Mouse (Mus musculus): ENCODE results near the gene Ppp4r3a. TPM values are rescaled to one million over a fixed set of nuclear protein-coding genes. Genes with fewer than 3 reads are reported as not detected.

Ppp4r3a gene
- polyA plus RNA-seq, 1 experiment from 2014 or later: 31.7 TPM

GRCm38 (mm10) chr12:101023143-101023542 lies 60.4 kb downstream of the Ppp4r3a start:
- peaks cover 7% of the 10 kb centered on the region for H3K36me3 ChIP-seq (ENCODE audit: insufficient read depth, low read length)
- no peak overlapping the region for H3K27ac ChIP-seq (ENCODE audit: low read length)
- no peaks in the 10 kb centered on the region for H3K9me3 ChIP-seq (ENCODE audit: low read length)
- no peak for ATAC-seq (ENCODE audit: low FRiP score, low TSS enrichment)
- H3K4me3 ChIP-seq (ENCODE audit: low read length): no peak overlapping the region
- WGBS: 83% methylated on average over 11 of the region's 11 CpGs
- H3K4me2 ChIP-seq (replicated peaks; ENCODE audit: low read depth, low read length): no peak overlapping the region
- no peak overlapping the region for H3K9ac ChIP-seq (replicated peaks; ENCODE audit: low read length)
- H3K27me3 ChIP-seq (ENCODE audit: insufficient read depth, low read length): peaks cover 4% of the 10 kb centered on the region; the same call in 1 of the 2 replicates
- peaks cover 47% of the 10 kb centered on the region for H3K4me1 ChIP-seq (ENCODE audit: insufficient read depth, low read length)

- Histone ChIP-seq H3K4me1 (ENCODE audit: insufficient read depth, low read length) (peaks cover 55% of the 10 kb centered on the region), H3K9me3 (ENCODE audit: low read length) (no peaks in the 10 kb centered on the region), H3K27ac (ENCODE audit: low read length) (no peak overlapping the region), H3K4me3 (ENCODE audit: low read length) (no peak overlapping the region), H3K27me3 (ENCODE audit: insufficient read depth, low read length) (peaks cover 4% of the 10 kb centered on the region; the same call in 1 of the 2 replicates), H3K9ac (replicated peaks; ENCODE audit: low read length) (no peak overlapping the region), H3K36me3 (ENCODE audit: insufficient read depth, low read length) (peaks cover 7% of the 10 kb centered on the region), H3K4me2 (replicated peaks; ENCODE audit: low read depth, low read length) (no peak overlapping the region)
- WGBS: 93% methylated on average over 8 of the region's 8 CpGs
- ATAC-seq (ENCODE audit: low FRiP score, low TSS enrichment): no peak
These were observed 61.1 kb downstream of the Ppp4r3a start for GRCm38 (mm10) chr12:101022353-101022752.

GRCm38 (mm10) chr12:101021484-101022226 lies 61.8 kb downstream of the Ppp4r3a start:
- Histone ChIP-seq H3K4me2 (replicated peaks; ENCODE audit: low read depth, low read length) (no peak overlapping the region), H3K27me3 (ENCODE audit: insufficient read depth, low read length) (peaks cover 4% of the 10 kb centered on the region; the same call in 1 of the 2 replicates), H3K9me3 (ENCODE audit: low read length) (no peaks in the 10 kb centered on the region), H3K9ac (replicated peaks; ENCODE audit: low read length) (no peak overlapping the region), H3K36me3 (ENCODE audit: insufficient read depth, low read length) (peaks cover 7% of the 10 kb centered on the region), H3K4me3 (ENCODE audit: low read length) (no peak overlapping the region), H3K27ac (ENCODE audit: low read length) (no peak overlapping the region), H3K4me1 (ENCODE audit: insufficient read depth, low read length) (peaks cover 56% of the 10 kb centered on the region)
- ATAC-seq (ENCODE audit: low FRiP score, low TSS enrichment): no peak
- 83% methylated on average over 9 of the region's 9 CpGs for WGBS

- Histone ChIP-seq H3K27ac (ENCODE audit: low read length) (no peak overlapping the region), H3K27me3 (ENCODE audit: insufficient read depth, low read length) (no peaks in the 10 kb centered on the region), H3K36me3 (ENCODE audit: insufficient read depth, low read length) (peaks cover 7% of the 10 kb centered on the region), H3K9ac (replicated peaks; ENCODE audit: low read length) (no peak overlapping the region), H3K9me3 (ENCODE audit: low read length) (no peaks in the 10 kb centered on the region), H3K4me1 (ENCODE audit: insufficient read depth, low read length) (peaks cover 55% of the 10 kb centered on the region), H3K4me3 (ENCODE audit: low read length) (no peak overlapping the region), H3K4me2 (replicated peaks; ENCODE audit: low read depth, low read length) (no peak overlapping the region)
- ATAC-seq (ENCODE audit: low FRiP score, low TSS enrichment): no peak
- 85% methylated on average over 15 of the region's 15 CpGs for WGBS
These were observed 63.1 kb downstream of the Ppp4r3a start for GRCm38 (mm10) chr12:101020210-101021015.

- Histone ChIP-seq H3K9ac (replicated peaks; ENCODE audit: low read length) (no peak overlapping the region), H3K9me3 (ENCODE audit: low read length) (no peaks in the 10 kb centered on the region), H3K4me2 (replicated peaks; ENCODE audit: low read depth, low read length) (no peak overlapping the region), H3K27me3 (ENCODE audit: insufficient read depth, low read length) (no peaks in the 10 kb centered on the region), H3K27ac (ENCODE audit: low read length) (no peak overlapping the region), H3K4me1 (ENCODE audit: insufficient read depth, low read length) (peaks cover 55% of the 10 kb centered on the region), H3K4me3 (ENCODE audit: low read length) (no peak overlapping the region), H3K36me3 (ENCODE audit: insufficient read depth, low read length) (peaks cover 7% of the 10 kb centered on the region)
- 90% methylated on average over 7 of the region's 7 CpGs for WGBS
- ATAC-seq (ENCODE audit: low FRiP score, low TSS enrichment): no peak
These were observed 64.1 kb downstream of the Ppp4r3a start for GRCm38 (mm10) chr12:101019443-101019842.

GRCm38 (mm10) chr12:101019031-101019430 lies 64.5 kb downstream of the Ppp4r3a start:
- no peak for ATAC-seq (ENCODE audit: low FRiP score, low TSS enrichment)
- H3K4me1 ChIP-seq (ENCODE audit: insufficient read depth, low read length): peaks cover 56% of the 10 kb centered on the region
- H3K9me3 ChIP-seq (ENCODE audit: low read length): no peaks in the 10 kb centered on the region
- H3K9ac ChIP-seq (replicated peaks; ENCODE audit: low read length): no peak overlapping the region
- H3K36me3 ChIP-seq (ENCODE audit: insufficient read depth, low read length): peaks cover 7% of the 10 kb centered on the region
- H3K4me2 ChIP-seq (replicated peaks; ENCODE audit: low read depth, low read length): no peak overlapping the region
- WGBS: 75% methylated on average over 5 of the region's 5 CpGs
- no peaks in the 10 kb centered on the region for H3K27me3 ChIP-seq (ENCODE audit: insufficient read depth, low read length)
- H3K4me3 ChIP-seq (ENCODE audit: low read length): no peak overlapping the region
- peak overlapping the region; percentile 72; the same call in 1 of the 2 replicates for H3K27ac ChIP-seq (ENCODE audit: low read length)

- Histone ChIP-seq H3K27me3 (ENCODE audit: insufficient read depth, low read length) (no peaks in the 10 kb centered on the region), H3K9ac (replicated peaks; ENCODE audit: low read length) (peak overlapping the region; percentile 31), H3K9me3 (ENCODE audit: low read length) (no peaks in the 10 kb centered on the region), H3K4me2 (replicated peaks; ENCODE audit: low read depth, low read length) (peak overlapping the region; percentile 36), H3K4me1 (ENCODE audit: insufficient read depth, low read length) (peaks cover 58% of the 10 kb centered on the region), H3K4me3 (ENCODE audit: low read length) (no peak overlapping the region), H3K36me3 (ENCODE audit: insufficient read depth, low read length) (peaks cover 7% of the 10 kb centered on the region), H3K27ac (ENCODE audit: low read length) (peak overlapping the region; percentile 72)
- 17% methylated on average over 6 of the region's 6 CpGs for WGBS
- ATAC-seq (ENCODE audit: low FRiP score, low TSS enrichment): peak; percentile 29; the same call in 1 of the 2 replicates
These were observed 65.5 kb downstream of the Ppp4r3a start for GRCm38 (mm10) chr12:101017971-101018371.

GRCm38 (mm10) chr12:101016412-101016928 lies 67.0 kb downstream of the Ppp4r3a start:
- Histone ChIP-seq H3K4me3 (ENCODE audit: low read length) (no peak overlapping the region), H3K9ac (replicated peaks; ENCODE audit: low read length) (no peak overlapping the region), H3K27me3 (ENCODE audit: insufficient read depth, low read length) (no peaks in the 10 kb centered on the region), H3K27ac (ENCODE audit: low read length) (peak overlapping the region; percentile 72), H3K4me1 (ENCODE audit: insufficient read depth, low read length) (peaks cover 71% of the 10 kb centered on the region), H3K4me2 (replicated peaks; ENCODE audit: low read depth, low read length) (no peak overlapping the region), H3K36me3 (ENCODE audit: insufficient read depth, low read length) (peaks cover under 1% of the 10 kb centered on the region; the same call in 1 of the 2 replicates), H3K9me3 (ENCODE audit: low read length) (no peaks in the 10 kb centered on the region)
- WGBS: 37% methylated on average over 5 of the region's 5 CpGs
- ATAC-seq (ENCODE audit: low FRiP score, low TSS enrichment): no peak

- peak; percentile 13 for ATAC-seq (ENCODE audit: low FRiP score, low TSS enrichment)
These were observed 67.6 kb downstream of the Ppp4r3a start for GRCm38 (mm10) chr12:101015926-101016325.

More at GRCm38 (mm10) chr12:101015926-101016325, 67.6 kb downstream of the Ppp4r3a start:
- peak overlapping the region; percentile 72 for H3K27ac ChIP-seq (ENCODE audit: low read length)
- H3K4me2 ChIP-seq (replicated peaks; ENCODE audit: low read depth, low read length): no peak overlapping the region
- no peak overlapping the region for H3K9ac ChIP-seq (replicated peaks; ENCODE audit: low read length)
- 35% methylated on average over 4 of the region's 4 CpGs for WGBS
- no peaks in the 10 kb centered on the region for H3K27me3 ChIP-seq (ENCODE audit: insufficient read depth, low read length)
- H3K4me3 ChIP-seq (ENCODE audit: low read length): no peak overlapping the region
- no peaks in the 10 kb centered on the region for H3K36me3 ChIP-seq (ENCODE audit: insufficient read depth, low read length)
- peaks cover 76% of the 10 kb centered on the region for H3K4me1 ChIP-seq (ENCODE audit: insufficient read depth, low read length)
- H3K9me3 ChIP-seq (ENCODE audit: low read length): no peaks in the 10 kb centered on the region

Data from kidney, embryonic 16.5 days (tissue).